Mouse (Mus musculus): Measurements from ENCODE around the gene Aig1. TPM values are rescaled to one million over a fixed set of nuclear protein-coding genes. Genes with fewer than 3 reads are reported as not detected.
"Not testable (repeated sequence)": the region's sequence is repeated elsewhere in the genome, so short reads cannot be mapped to it uniquely, and the experiment has no call there.

The Aig1 gene
- polyA plus RNA-seq (2012; rRNA removed) = 130 and 132 TPM in 2 replicates

- peak; percentile 89 to 90 for DNase-seq
- H3K4me1 ChIP-seq (ENCODE audit: control insufficient read depth, insufficient read depth, low read length) = peaks cover 9% of the 10 kb centered on the region
- H3K4me3 ChIP-seq (replicated peaks; ENCODE audit: insufficient read depth, low read depth, low read length) = peak within 1 kb of the TSS; percentile 69
- no peaks in the 10 kb centered on the region for H3K27me3 ChIP-seq (ENCODE audit: control insufficient read depth, insufficient read depth, low read length)
- WGBS = under 1% methylated on average over 77 of the region's 77 CpGs
- no peak for TF ChIP-seq CTCF (IDR thresholded peaks at IDR 0.05; ENCODE audit: borderline replicate concordance, insufficient read depth, low read depth, low read length)
- no peak; the same call in 1 of the 2 replicates for TF ChIP-seq POLR2A (IDR thresholded peaks at IDR 0.05; ENCODE audit: borderline replicate concordance, insufficient read depth, low read length)
- peak within 1 kb of the TSS; percentile 86 for H3K27ac ChIP-seq (ENCODE audit: insufficient read depth, low read length)
Measured at GRCm38 (mm10) chr10:13868371-13869321, at the start of gene Aig1. Aig1 (minus strand) TSS chr10:13868980.

GRCm38 (mm10) chr10:13916645-13917342, 48.0 kb upstream of the Aig1 start:
- TF ChIP-seq POLR2A (IDR thresholded peaks at IDR 0.05; ENCODE audit: borderline replicate concordance, insufficient read depth, low read length) = no peak
- Histone ChIP-seq H3K4me1 (ENCODE audit: control insufficient read depth, insufficient read depth, low read length) (no peaks in the 10 kb centered on the region), H3K4me3 (replicated peaks; ENCODE audit: insufficient read depth, low read depth, low read length) (peak overlapping the region; percentile 16), H3K27ac (ENCODE audit: insufficient read depth, low read length) (no peak overlapping the region), H3K27me3 (ENCODE audit: control insufficient read depth, insufficient read depth, low read length) (no peaks in the 10 kb centered on the region)
- 23% methylated on average over 12 of the region's 12 CpGs for WGBS
- peak; percentile 64 to 69 for DNase-seq

GRCm38 (mm10) chr10:13915211-13915610, 46.4 kb upstream of the Aig1 start:
- peaks cover 4% of the 10 kb centered on the region; the same call in 1 of the 2 replicates for H3K4me1 ChIP-seq (ENCODE audit: control insufficient read depth, insufficient read depth, low read length)
- no peaks in the 10 kb centered on the region for H3K27me3 ChIP-seq (ENCODE audit: control insufficient read depth, insufficient read depth, low read length)
- H3K27ac ChIP-seq (ENCODE audit: insufficient read depth, low read length) = no peak overlapping the region
- no peak for DNase-seq
- no peak for TF ChIP-seq CTCF (IDR thresholded peaks at IDR 0.05; ENCODE audit: borderline replicate concordance, insufficient read depth, low read depth, low read length)
- no peak for TF ChIP-seq POLR2A (IDR thresholded peaks at IDR 0.05; ENCODE audit: borderline replicate concordance, insufficient read depth, low read length)
- H3K4me3 ChIP-seq (replicated peaks; ENCODE audit: insufficient read depth, low read depth, low read length) = no peak overlapping the region
- 57% methylated on average over 3 of the region's 3 CpGs for WGBS

GRCm38 (mm10) chr10:13913689-13914088, 44.9 kb upstream of the Aig1 start:
- Histone ChIP-seq H3K27me3 (ENCODE audit: control insufficient read depth, insufficient read depth, low read length) (no peaks in the 10 kb centered on the region), H3K4me1 (ENCODE audit: control insufficient read depth, insufficient read depth, low read length) (peaks cover 4% of the 10 kb centered on the region; the same call in 1 of the 2 replicates), H3K27ac (ENCODE audit: insufficient read depth, low read length) (no peak overlapping the region), H3K4me3 (replicated peaks; ENCODE audit: insufficient read depth, low read depth, low read length) (no peak overlapping the region)
- no peak for DNase-seq
- no peak for TF ChIP-seq POLR2A (IDR thresholded peaks at IDR 0.05; ENCODE audit: borderline replicate concordance, insufficient read depth, low read length)
- no peak for TF ChIP-seq CTCF (IDR thresholded peaks at IDR 0.05; ENCODE audit: borderline replicate concordance, insufficient read depth, low read depth, low read length)

- no peaks in the 10 kb centered on the region for H3K27me3 ChIP-seq (ENCODE audit: control insufficient read depth, insufficient read depth, low read length)
- H3K4me3 ChIP-seq (replicated peaks; ENCODE audit: insufficient read depth, low read depth, low read length) = peak overlapping the region; percentile 4
- H3K4me1 ChIP-seq (ENCODE audit: control insufficient read depth, insufficient read depth, low read length) = peaks cover 17% of the 10 kb centered on the region; the same call in 1 of the 2 replicates
- WGBS = 5% methylated on average over 8 of the region's 8 CpGs
- peak overlapping the region; percentile 97 for H3K27ac ChIP-seq (ENCODE audit: insufficient read depth, low read length)
- DNase-seq = peak; percentile 73 to 85
- TF ChIP-seq CTCF (IDR thresholded peaks at IDR 0.05; ENCODE audit: borderline replicate concordance, insufficient read depth, low read depth, low read length) (no peak), POLR2A (IDR thresholded peaks at IDR 0.05; ENCODE audit: borderline replicate concordance, insufficient read depth, low read length) (no peak; the same call in 1 of the 2 replicates)
Measured at GRCm38 (mm10) chr10:13906261-13906741, 37.5 kb upstream of the Aig1 start.

- WGBS = 58% methylated on average over 9 of the region's 9 CpGs
- Histone ChIP-seq H3K27ac (ENCODE audit: insufficient read depth, low read length) (peak overlapping the region; percentile 95), H3K4me3 (replicated peaks; ENCODE audit: insufficient read depth, low read depth, low read length) (no peak overlapping the region), H3K27me3 (ENCODE audit: control insufficient read depth, insufficient read depth, low read length) (no peaks in the 10 kb centered on the region), H3K4me1 (ENCODE audit: control insufficient read depth, insufficient read depth, low read length) (peaks cover 13% of the 10 kb centered on the region; the same call in 1 of the 2 replicates)
- DNase-seq = peak in 1 of 2 experiments; percentile 42
- no peak for TF ChIP-seq POLR2A (IDR thresholded peaks at IDR 0.05; ENCODE audit: borderline replicate concordance, insufficient read depth, low read length)
Measured at GRCm38 (mm10) chr10:13905618-13906017, 36.8 kb upstream of the Aig1 start.

GRCm38 (mm10) chr10:13892762-13893161, 24.0 kb upstream of the Aig1 start:
- H3K4me1 ChIP-seq (ENCODE audit: control insufficient read depth, insufficient read depth, low read length); H3K27me3 ChIP-seq (ENCODE audit: control insufficient read depth, insufficient read depth, low read length); H3K4me3 ChIP-seq (replicated peaks; ENCODE audit: insufficient read depth, low read depth, low read length); DNase-seq; H3K27ac ChIP-seq (ENCODE audit: insufficient read depth, low read length): not testable (repeated sequence)
- 95% methylated on average over 6 of the region's 7 CpGs for WGBS
